Mouse (Mus musculus) myocyte (in vitro differentiated cells): ENCODE measurements at regions not wholly inside any gene's neighbourhood (a gene's known extent, or its start where the extent isn't known, plus 50 kb on each side); places are given as distances from the start of the nearest gene placed in this dataset.

Source experiments
- H3K27me3 ChIP-seq: one replicate; pipeline ENCODE4 v1.6.1; 2011; ENCODE audit not compliant: control insufficient read depth, insufficient read depth, insufficient read length
- H3K36me3 ChIP-seq: one replicate; pipeline ENCODE4 v1.6.1; 2011; ENCODE audit not compliant: control insufficient read depth, insufficient read depth
- H3K4me2 ChIP-seq: one replicate; pipeline ENCODE4 v1.6.1; 2011; ENCODE audit warnings: low read depth, control low read depth
- H3K4me3 ChIP-seq: one replicate; pipeline ENCODE4 v1.5.1; 2011; ENCODE audit warnings: mild to moderate bottlenecking, control low read depth, moderate library complexity
- H3K79me2 ChIP-seq: one replicate; pipeline ENCODE4 v1.6.1; 2011; ENCODE audit not compliant: control insufficient read depth, insufficient read depth
- H3ac ChIP-seq: one replicate; pipeline ENCODE4 v1.6.1; 2011; ENCODE audit not compliant: control insufficient read depth, insufficient read length
- CEBPB ChIP-seq: IDR thresholded peaks from 2 replicates; pipeline ENCODE4 v1.6.1; 2011; ENCODE audit warnings: mild to moderate bottlenecking, moderate library complexity; ENCODE audit not compliant: poor library complexity, insufficient read depth, severe bottlenecking
- E2F4 ChIP-seq: IDR thresholded peaks from one replicate; pipeline ENCODE4 v1.6.1; 2011; ENCODE audit warnings: mild to moderate bottlenecking, control low read depth, moderate library complexity; ENCODE audit not compliant: insufficient read depth
- MAX ChIP-seq: IDR thresholded peaks from one replicate; pipeline ENCODE4 v1.6.1; 2011; ENCODE audit warnings: low read depth, mild to moderate bottlenecking, control low read depth
- MYOD1 ChIP-seq, 3 experiments: IDR thresholded peaks; one replicate each; pipeline ENCODE4 v1.6.1; 2011; ENCODE audit warnings: control low read depth in 2 of 3, low read depth in 2 of 3, mild to moderate bottlenecking in 2 of 3, moderate library complexity in 1 of 3; ENCODE audit not compliant: insufficient read length in 2 of 3, control insufficient read depth in 1 of 3
- MYOG ChIP-seq, 3 experiments: IDR thresholded peaks; one replicate each; pipeline ENCODE4 v1.6.1; 2011; ENCODE audit warnings: control low read depth in 2 of 3, low read depth in 2 of 3, mild to moderate bottlenecking in 2 of 3; ENCODE audit not compliant: insufficient read length in 2 of 3, control insufficient read depth in 1 of 3, insufficient read depth in 1 of 3
- POLR2A ChIP-seq: IDR thresholded peaks from one replicate; pipeline ENCODE4 v1.6.1; 2011; ENCODE audit warnings: low read depth, mild to moderate bottlenecking, control low read depth, moderate library complexity; ENCODE audit not compliant: insufficient read length
- POLR2AphosphoS2 ChIP-seq: IDR thresholded peaks from one replicate; pipeline ENCODE4 v1.6.1; 2011; ENCODE audit warnings: low read depth, control low read depth; ENCODE audit not compliant: insufficient read length
- REST ChIP-seq: IDR thresholded peaks from one replicate; pipeline ENCODE4 v1.6.1; 2011; ENCODE audit warnings: mild to moderate bottlenecking, control low read depth, moderate library complexity; ENCODE audit not compliant: insufficient read depth, insufficient read length
- SRF ChIP-seq: IDR thresholded peaks from one replicate; pipeline ENCODE4 v1.6.1; 2011; ENCODE audit warnings: low read depth; ENCODE audit not compliant: control insufficient read depth, insufficient read length
- TCF12 ChIP-seq: IDR thresholded peaks from one replicate; pipeline ENCODE4 v1.6.1; 2011; ENCODE audit warnings: mild to moderate bottlenecking, control low read depth; ENCODE audit not compliant: poor library complexity, insufficient read depth, severe bottlenecking
- TCF3 ChIP-seq: IDR thresholded peaks from one replicate; pipeline ENCODE4 v1.6.1; 2011; ENCODE audit warnings: low read depth, control low read depth; ENCODE audit not compliant: insufficient read length
- USF1 ChIP-seq: IDR thresholded peaks from one replicate; pipeline ENCODE4 v1.6.1; 2011; ENCODE audit warnings: low read depth, mild to moderate bottlenecking, control low read depth, moderate library complexity

DNA sequence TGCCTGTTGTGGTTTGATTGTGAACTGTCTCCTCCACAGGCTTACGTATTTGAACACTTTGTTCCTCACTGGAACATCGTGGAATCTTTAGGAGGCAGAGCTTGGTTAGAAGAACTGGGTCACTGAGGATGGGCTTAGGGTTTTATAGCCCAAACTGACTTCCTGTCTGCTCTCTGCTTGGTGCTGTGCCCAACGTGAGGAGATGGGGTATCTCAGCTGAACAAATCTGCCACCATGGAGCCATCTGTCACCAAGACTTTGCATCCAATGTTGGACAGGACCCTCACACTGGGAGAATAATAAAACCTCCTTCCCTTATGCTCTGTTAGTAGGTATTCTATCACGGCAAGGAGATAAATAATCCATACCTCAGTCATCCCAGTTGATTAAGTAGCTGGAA, 134.2 kb upstream of the Tnp1 start:
- Histone ChIP-seq H3K27me3 (no peaks in the 10 kb centered on the region), H3ac (no peak overlapping the region), H3K79me2 (no peaks in the 10 kb centered on the region), H3K36me3 (no peaks in the 10 kb centered on the region), H3K4me2 (no peak overlapping the region), H3K4me3 (no peak overlapping the region)
- TF ChIP-seq MAX (no peak), SRF (no peak), TCF3 (no peak), MYOG (IDR thresholded peaks at IDR 0.05; ENCODE audit: control insufficient read depth in 1 of 3, insufficient read depth in 1 of 3, insufficient read length in 2 of 3, low read depth in 2 of 3) (no peak), USF1 (no peak), CEBPB (no peak), REST (no peak), E2F4 (no peak), POLR2AphosphoS2 (no peak), MYOD1 (IDR thresholded peaks at IDR 0.05; ENCODE audit: control insufficient read depth in 1 of 3, insufficient read length in 2 of 3, low read depth in 2 of 3) (no peak), TCF12 (no peak), POLR2A (no peak)

DNA sequence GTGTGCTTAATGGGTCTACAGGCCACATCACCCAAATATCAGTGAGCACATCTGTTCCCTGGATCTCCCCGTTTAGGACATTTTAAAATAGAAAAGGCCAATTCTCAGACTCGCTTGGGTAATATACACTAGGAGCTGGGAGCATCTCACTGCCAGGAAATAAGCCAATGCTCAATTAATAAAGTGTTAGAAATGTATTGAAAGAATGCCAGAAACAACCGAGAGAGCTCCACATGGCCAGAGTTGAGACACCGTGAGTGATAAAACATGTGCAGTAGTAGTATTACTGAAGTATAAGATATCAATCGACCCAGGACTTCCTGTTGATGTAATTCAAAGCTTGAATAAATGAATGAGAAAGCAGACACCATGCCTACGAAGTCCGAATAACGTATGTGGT, 127.1 kb upstream of the Tnp1 start:
- Histone ChIP-seq H3K27me3 (no peaks in the 10 kb centered on the region), H3K36me3 (no peaks in the 10 kb centered on the region), H3ac (no peak overlapping the region), H3K79me2 (no peaks in the 10 kb centered on the region), H3K4me2 (no peak overlapping the region), H3K4me3 (no peak overlapping the region)
- TF ChIP-seq CEBPB (no peak), MYOD1 (IDR thresholded peaks at IDR 0.05; ENCODE audit: control insufficient read depth in 1 of 3, insufficient read length in 2 of 3, low read depth in 2 of 3) (no peak), REST (no peak), E2F4 (no peak), POLR2A (no peak), TCF3 (no peak), MYOG (IDR thresholded peaks at IDR 0.05; ENCODE audit: control insufficient read depth in 1 of 3, insufficient read depth in 1 of 3, insufficient read length in 2 of 3, low read depth in 2 of 3) (no peak), SRF (no peak), TCF12 (no peak), MAX (no peak), POLR2AphosphoS2 (no peak), USF1 (no peak)

DNA sequence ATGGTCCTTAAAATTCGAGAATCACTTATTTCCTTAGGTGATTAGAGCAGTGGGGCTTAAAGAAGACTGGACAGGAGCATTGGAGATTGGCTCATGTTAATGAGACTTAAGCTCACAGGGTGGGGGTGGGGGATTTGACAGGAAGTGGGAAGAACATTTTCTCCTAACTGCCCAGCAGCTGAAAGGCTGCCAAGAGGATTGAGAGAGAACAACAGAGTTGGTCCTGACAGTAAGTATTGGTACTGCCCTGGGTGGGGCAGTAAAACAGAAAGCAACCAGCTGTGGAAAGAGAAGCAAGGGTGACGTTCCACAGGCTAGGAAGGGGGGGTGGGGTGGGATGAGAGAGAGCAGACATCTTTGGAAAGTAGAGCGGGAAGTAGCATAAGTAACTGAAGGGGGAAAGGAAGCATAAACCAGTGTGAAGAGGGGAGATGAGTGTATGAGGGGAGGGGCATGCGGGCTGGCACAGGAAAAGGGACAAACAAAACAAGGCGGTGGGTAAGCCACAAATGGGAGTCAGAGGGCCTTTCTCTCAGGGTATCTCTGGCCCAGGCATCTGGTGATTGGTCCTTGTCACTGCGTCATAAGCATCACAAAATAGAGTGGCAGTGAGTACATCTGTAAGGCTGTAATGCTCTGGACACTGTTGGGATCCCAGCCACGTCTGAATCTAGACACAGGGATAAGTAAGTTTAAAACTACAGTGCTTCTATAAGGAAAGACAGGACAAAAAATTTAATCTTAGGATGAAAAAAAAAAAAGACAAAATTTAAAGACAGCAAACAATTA, 125.0 kb upstream of the Tnp1 start:
- Histone ChIP-seq H3K27me3 (no peaks in the 10 kb centered on the region), H3K36me3 (no peaks in the 10 kb centered on the region), H3K4me2 (peak overlapping the region; percentile 53), H3ac (no peak overlapping the region), H3K4me3 (no peak overlapping the region), H3K79me2 (no peaks in the 10 kb centered on the region)
- no peak for TF ChIP-seq POLR2AphosphoS2
- TF ChIP-seq POLR2A: no peak
- TF ChIP-seq CEBPB: no peak
- TF ChIP-seq TCF12: no peak
- no peak for TF ChIP-seq MYOD1 (IDR thresholded peaks at IDR 0.05; ENCODE audit: control insufficient read depth in 1 of 3, insufficient read length in 2 of 3, low read depth in 2 of 3)
- TF ChIP-seq SRF: no peak
- no peak for TF ChIP-seq REST
- no peak for TF ChIP-seq MYOG (IDR thresholded peaks at IDR 0.05; ENCODE audit: control insufficient read depth in 1 of 3, insufficient read depth in 1 of 3, insufficient read length in 2 of 3, low read depth in 2 of 3)
- TF ChIP-seq USF1: no peak
- TF ChIP-seq MAX: no peak
- no peak for TF ChIP-seq TCF3
- no peak for TF ChIP-seq E2F4

DNA sequence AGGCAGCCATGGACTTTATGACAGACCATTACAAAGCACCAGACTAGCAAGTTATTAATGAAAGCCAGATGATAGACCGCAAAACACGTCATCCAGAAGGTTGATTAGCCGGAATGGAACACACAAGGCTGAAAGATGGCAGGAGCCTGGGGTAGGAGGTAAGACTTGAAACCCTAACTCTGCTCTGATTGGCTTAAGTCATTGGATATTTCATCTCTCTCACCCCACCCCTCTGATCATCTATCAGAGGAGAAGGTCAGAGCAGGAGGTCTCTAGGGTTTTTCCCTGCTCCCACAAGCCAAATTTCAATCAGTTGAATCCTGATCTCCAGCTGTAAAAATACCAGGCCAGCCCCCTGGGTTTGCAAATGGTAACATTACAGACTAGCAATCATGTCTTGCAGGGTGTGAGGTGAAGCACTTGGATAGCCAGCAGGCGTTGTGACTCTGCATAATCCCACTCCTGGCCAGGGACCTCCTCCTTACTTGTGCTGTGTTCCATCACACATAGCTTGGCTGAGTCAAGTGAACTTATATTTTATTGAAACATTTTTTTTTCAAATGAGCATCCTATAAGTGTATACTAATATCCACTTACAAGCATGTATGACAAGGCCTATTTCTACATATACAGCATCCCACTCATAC, 114.6 kb upstream of the Tnp1 start:
- no peak overlapping the region for H3K4me3 ChIP-seq
- H3K36me3 ChIP-seq: no peaks in the 10 kb centered on the region

More for the DNA sequence above, 114.6 kb upstream of the Tnp1 start:
- Histone ChIP-seq H3K79me2 (no peaks in the 10 kb centered on the region), H3K4me2 (no peak overlapping the region), H3K27me3 (no peaks in the 10 kb centered on the region), H3ac (no peak overlapping the region)
- TF ChIP-seq POLR2AphosphoS2 (no peak), POLR2A (no peak), MYOD1 (IDR thresholded peaks at IDR 0.05; ENCODE audit: control insufficient read depth in 1 of 3, insufficient read length in 2 of 3, low read depth in 2 of 3) (no peak), E2F4 (no peak), MYOG (IDR thresholded peaks at IDR 0.05; ENCODE audit: control insufficient read depth in 1 of 3, insufficient read depth in 1 of 3, insufficient read length in 2 of 3, low read depth in 2 of 3) (no peak), TCF12 (no peak), SRF (no peak), TCF3 (no peak), CEBPB (no peak), MAX (no peak), REST (no peak), USF1 (no peak)
